ENCODE assay signal across 9 mouse cellular contexts in the genomic region with DNA sequence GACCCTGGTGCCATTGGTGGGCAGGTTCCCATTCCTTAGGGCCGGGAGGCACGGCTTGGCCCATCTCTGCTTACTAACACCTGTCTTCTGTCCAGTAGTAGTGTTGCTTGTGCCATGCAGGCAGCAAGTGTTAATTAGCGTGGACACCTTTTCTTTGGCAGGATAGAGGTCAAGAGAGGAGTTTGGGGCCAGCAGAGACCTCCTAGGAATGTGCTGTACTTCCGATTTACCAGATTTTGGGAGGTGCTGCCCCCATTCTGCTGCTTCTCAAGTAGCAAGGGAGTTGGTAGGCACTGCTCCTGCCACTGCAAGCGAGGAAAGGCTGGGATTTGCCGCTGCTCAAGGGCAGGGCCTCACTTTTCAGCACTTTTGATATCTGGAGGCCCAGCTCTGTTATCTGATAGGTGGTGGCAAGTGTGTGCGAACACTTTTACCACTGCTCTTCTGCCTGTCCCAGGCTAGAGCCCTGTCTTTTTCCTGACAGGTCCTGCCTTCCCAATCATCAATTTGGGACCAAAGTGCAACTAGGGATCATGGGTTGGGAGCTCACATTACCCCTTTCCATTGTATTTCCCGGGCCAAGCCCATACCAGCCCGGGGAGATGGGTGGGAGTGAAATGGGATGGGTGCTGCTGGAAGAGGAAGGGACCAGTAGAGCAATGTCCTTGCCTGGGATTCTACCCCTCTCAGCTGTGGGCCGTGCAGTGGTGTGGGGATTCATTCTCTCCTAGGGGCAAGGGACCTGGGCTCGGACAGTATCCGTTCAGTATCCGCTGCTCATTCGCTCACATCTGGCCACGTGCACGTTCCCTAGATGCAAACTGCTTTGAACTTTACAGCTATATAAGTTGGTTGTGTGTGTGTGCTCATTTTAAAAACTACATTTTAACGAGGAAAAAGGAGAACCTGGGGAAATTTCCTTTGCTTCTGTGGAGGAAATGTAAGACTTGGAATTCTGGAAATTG. TPM values are rescaled to one million over a fixed set of nuclear protein-coding genes. Genes with fewer than 3 reads are reported as not detected.
DNase-seq lines count a peak whose midpoint lies in the region; ATAC-seq and TF ChIP-seq lines count a peak whose summit lies in the region.
"Had no signal": no experiment of that assay in that cellular context is flagged by ENCODE, and none has a peak within 500 bp of the region (broad histone marks: within the 10 kb centered on the region; RNA-seq: fewer than 3 reads in every experiment).

No protein-coding gene starts in this region.

- no peaks in the 10 kb centered on the region for H3K36me3 ChIP-seq in kidney, adult 2 months (ENCODE audit: control insufficient read depth, insufficient read depth, low read length)
- peaks cover 64% of the 10 kb centered on the region for H3K36me3 ChIP-seq in embryonic facial prominence, embryonic 10.5 days (replicated peaks)
- peaks cover 41% of the 10 kb centered on the region for H3K36me3 ChIP-seq in hindbrain, embryonic 15.5 days
- peaks cover 58% of the 10 kb centered on the region for H3K36me3 ChIP-seq in midbrain, embryonic 13.5 days

- no peak for DNase-seq in kidney, adult 2 months
- DNase-seq in kidney, adult 9 months, result no peak
- no peak for DNase-seq in embryonic facial prominence, embryonic 10.5 days (ENCODE audit: low spot score)
- DNase-seq in adrenal gland, adult 2 months, result no peak
- DNase-seq in MN1 (ENCODE audit: low spot score), result no peak
- no peak for DNase-seq in kidney, postnatal 14 days

- H3K27me3 ChIP-seq in kidney, adult 2 months (replicated peaks; ENCODE audit: control insufficient read depth, insufficient read depth, low read length), result no peaks in the 10 kb centered on the region
- no peaks in the 10 kb centered on the region for H3K27me3 ChIP-seq in embryonic facial prominence, embryonic 10.5 days (replicated peaks; ENCODE audit: low read depth, poor library complexity, severe bottlenecking)
- no peaks in the 10 kb centered on the region for H3K27me3 ChIP-seq in hindbrain, embryonic 15.5 days
- H3K27me3 ChIP-seq in midbrain, embryonic 13.5 days, result no peaks in the 10 kb centered on the region

- 47% methylated on average over 17 of the region's 17 CpGs for WGBS in kidney, adult 2 months
- WGBS in embryonic facial prominence, embryonic 10.5 days, result 49% methylated on average over 17 of the region's 17 CpGs
- WGBS in hindbrain, embryonic 15.5 days, result 51% methylated on average over 17 of the region's 17 CpGs
- 53% methylated on average over 17 of the region's 17 CpGs for WGBS in midbrain, embryonic 13.5 days

- no peak overlapping the region; the same call in 1 of the 2 replicates for H3K4me3 ChIP-seq in kidney, adult 2 months (ENCODE audit: insufficient read depth, low read depth, low read length)
- H3K4me3 ChIP-seq in embryonic facial prominence, embryonic 10.5 days, result peak overlapping the region; percentile 87
- H3K4me3 ChIP-seq in hindbrain, embryonic 15.5 days, result peak overlapping the region; percentile 54
- H3K4me3 ChIP-seq in midbrain, embryonic 13.5 days (replicated peaks), result peak overlapping the region; percentile 72

- no peaks in the 10 kb centered on the region for H3K9me3 ChIP-seq in embryonic facial prominence, embryonic 10.5 days
- no peaks in the 10 kb centered on the region for H3K9me3 ChIP-seq in hindbrain, embryonic 15.5 days
- no peaks in the 10 kb centered on the region for H3K9me3 ChIP-seq in midbrain, embryonic 13.5 days

- TF ChIP-seq CTCF in kidney, adult 2 months (conservative IDR thresholded peaks at IDR 0.05; ENCODE audit: insufficient read depth, insufficient read length, low read depth, low read length), result no peak

- no peak for TF ChIP-seq POLR2A in kidney, adult 2 months (IDR thresholded peaks at IDR 0.05; ENCODE audit: low read depth, low read length)

- H3K4me1 ChIP-seq in kidney, adult 2 months (ENCODE audit: control insufficient read depth, insufficient read depth, low read length), result peaks cover 4% of the 10 kb centered on the region; the same call in 1 of the 2 replicates
- peaks cover 33% of the 10 kb centered on the region for H3K4me1 ChIP-seq in embryonic facial prominence, embryonic 10.5 days
- H3K4me1 ChIP-seq in hindbrain, embryonic 15.5 days (replicated peaks), result peaks cover 34% of the 10 kb centered on the region
- H3K4me1 ChIP-seq in midbrain, embryonic 13.5 days (replicated peaks), result peaks cover 27% of the 10 kb centered on the region

- ATAC-seq in hindbrain, embryonic 15.5 days (ENCODE audit: low FRiP score, low read depth), result no peak
- ATAC-seq in midbrain, embryonic 13.5 days, result no peak

- peak overlapping the region; percentile 89 for H3K4me2 ChIP-seq in hindbrain, embryonic 15.5 days
- H3K4me2 ChIP-seq in midbrain, embryonic 13.5 days (replicated peaks), result peak overlapping the region; percentile 80

- H3K9ac ChIP-seq in hindbrain, embryonic 15.5 days, result peak overlapping the region; percentile 27
- peak overlapping the region; percentile 75 for H3K9ac ChIP-seq in midbrain, embryonic 13.5 days (replicated peaks)

- H3K27ac ChIP-seq in kidney, adult 2 months (ENCODE audit: insufficient read depth, low read depth, low read length), result 0 out of 2 replicates have a peak overlapping the region, but pooled peaks have one; percentile 24
- H3K27ac ChIP-seq in embryonic facial prominence, embryonic 10.5 days (replicated peaks), result no peak overlapping the region; the same call in 1 of the 2 replicates
- peak overlapping the region; percentile 78 for H3K27ac ChIP-seq in hindbrain, embryonic 15.5 days (replicated peaks)
- peak overlapping the region; percentile 74 for H3K27ac ChIP-seq in midbrain, embryonic 13.5 days
- H3K27ac ChIP-seq: left cerebral cortex, adult 2 months had no signal

RNA-seq across cellular contexts. Expression of a gene that starts 1.2 kb away (rescaled TPM):
- 14.0 and 16.0 TPM in 2 replicates for polyA plus RNA-seq in kidney, adult 2 months (2012; rRNA removed)
- polyA plus RNA-seq in embryonic facial prominence, embryonic 10.5 days (2016; fragmentation: Nextera tagmentation; extraction: Ambion mirVana), result 23.3 and 26.1 TPM in 2 replicates
- polyA plus RNA-seq in hindbrain, embryonic 15.5 days (2015; fragmentation: Nextera tagmentation; extraction: Ambion mirVana), result 21.2 and 23.9 TPM in 2 replicates
- 18.1 and 18.5 TPM in 2 replicates for polyA plus RNA-seq in midbrain, embryonic 13.5 days (2015; fragmentation: Nextera tagmentation; extraction: Ambion mirVana)
- total RNA-seq in adrenal gland, adult 2 months (2021), result 10 to 100 TPM; 17.8 to 32.4 TPM
- 8.6 and 10.7 TPM in 2 replicates for polyA plus RNA-seq in adrenal gland, adult 2 months (2012; rRNA removed)

RNA-seq across cellular contexts. Expression of a gene that starts 5.1 kb away (rescaled TPM):
- polyA plus RNA-seq in kidney, adult 2 months (2012; rRNA removed), result 1.2 and 1.3 TPM in 2 replicates
- polyA plus RNA-seq in embryonic facial prominence, embryonic 10.5 days (2016; fragmentation: Nextera tagmentation; extraction: Ambion mirVana), result 2.7 and 2.8 TPM in 2 replicates
- 2.6 and 2.9 TPM in 2 replicates for polyA plus RNA-seq in hindbrain, embryonic 15.5 days (2015; fragmentation: Nextera tagmentation; extraction: Ambion mirVana)
- 3.0 and 3.3 TPM in 2 replicates for polyA plus RNA-seq in midbrain, embryonic 13.5 days (2015; fragmentation: Nextera tagmentation; extraction: Ambion mirVana)
- total RNA-seq in adrenal gland, adult 2 months (2021), result 1 to 10 TPM; 4.4 to 4.5 TPM
- polyA plus RNA-seq in adrenal gland, adult 2 months (2012; rRNA removed), result 6.6 and 9.4 TPM in 2 replicates

RNA-seq across cellular contexts. Expression of a gene that starts 32.4 kb away (rescaled TPM):
- polyA plus RNA-seq in kidney, adult 2 months (2012; rRNA removed), result 0.31 and 0.39 TPM in 2 replicates
- 0.43 and 0.69 TPM in 2 replicates for polyA plus RNA-seq in embryonic facial prominence, embryonic 10.5 days (2016; fragmentation: Nextera tagmentation; extraction: Ambion mirVana)
- polyA plus RNA-seq in hindbrain, embryonic 15.5 days (2015; fragmentation: Nextera tagmentation; extraction: Ambion mirVana), result 0.18 TPM in 1 of 2 replicates, not detected in the other
- polyA plus RNA-seq in midbrain, embryonic 13.5 days (2015; fragmentation: Nextera tagmentation; extraction: Ambion mirVana), result 0.11 and 0.23 TPM in 2 replicates
- total RNA-seq in adrenal gland, adult 2 months (2021), result under 1 TPM; 0.17 to 0.86 TPM
- polyA plus RNA-seq in adrenal gland, adult 2 months (2012; rRNA removed), result 0.23 and 0.44 TPM in 2 replicates
- total RNA-seq: left cerebral cortex, adult 2 months had no signal

RNA-seq across cellular contexts. Expression of a gene that starts 35.3 kb away (rescaled TPM):
- 92.1 and 106 TPM in 2 replicates for polyA plus RNA-seq in kidney, adult 2 months (2012; rRNA removed)
- polyA plus RNA-seq in embryonic facial prominence, embryonic 10.5 days (2016; fragmentation: Nextera tagmentation; extraction: Ambion mirVana), result 32.7 and 34.1 TPM in 2 replicates
- 48.9 TPM in 2 replicates for polyA plus RNA-seq in hindbrain, embryonic 15.5 days (2015; fragmentation: Nextera tagmentation; extraction: Ambion mirVana)
- polyA plus RNA-seq in midbrain, embryonic 13.5 days (2015; fragmentation: Nextera tagmentation; extraction: Ambion mirVana), result 46.2 and 55.6 TPM in 2 replicates
- 10 to 100 TPM; 65.5 to 66.0 TPM for total RNA-seq in adrenal gland, adult 2 months (2021)
- 88.9 and 93.6 TPM in 2 replicates for polyA plus RNA-seq in adrenal gland, adult 2 months (2012; rRNA removed)

RNA-seq across cellular contexts. Expression of a gene that starts 45.6 kb away (rescaled TPM):
- 78.9 and 79.0 TPM in 2 replicates for polyA plus RNA-seq in kidney, adult 2 months (2012; rRNA removed)
- 57.1 and 57.3 TPM in 2 replicates for polyA plus RNA-seq in embryonic facial prominence, embryonic 10.5 days (2016; fragmentation: Nextera tagmentation; extraction: Ambion mirVana)
- 102 and 112 TPM in 2 replicates for polyA plus RNA-seq in hindbrain, embryonic 15.5 days (2015; fragmentation: Nextera tagmentation; extraction: Ambion mirVana)
- 97.2 and 107 TPM in 2 replicates for polyA plus RNA-seq in midbrain, embryonic 13.5 days (2015; fragmentation: Nextera tagmentation; extraction: Ambion mirVana)
- total RNA-seq in adrenal gland, adult 2 months (2021), result 100 to 1,000 TPM; 115 to 139 TPM
- polyA plus RNA-seq in adrenal gland, adult 2 months (2012; rRNA removed), result 217 and 231 TPM in 2 replicates
